Mouse (Mus musculus) heart, adult 2 months (tissue): Measurements from ENCODE around the gene Foxp1.

Experiments
- CTCF ChIP-seq: fragments of 200-600 bp; IDR thresholded peaks from 2 replicates; pipeline ENCODE4 v1.8.1; 2022; ENCODE audit warnings: antibody characterized with exemption, mild to moderate bottlenecking, moderate library complexity
- POLR2A ChIP-seq: fragments of 200-500 bp; IDR thresholded peaks from 2 replicates; pipeline ENCODE4 v1.6.1; 2011; ENCODE audit warnings: mild to moderate bottlenecking, low read depth, low read length, control low read depth; ENCODE audit not compliant: insufficient read depth

DNA sequence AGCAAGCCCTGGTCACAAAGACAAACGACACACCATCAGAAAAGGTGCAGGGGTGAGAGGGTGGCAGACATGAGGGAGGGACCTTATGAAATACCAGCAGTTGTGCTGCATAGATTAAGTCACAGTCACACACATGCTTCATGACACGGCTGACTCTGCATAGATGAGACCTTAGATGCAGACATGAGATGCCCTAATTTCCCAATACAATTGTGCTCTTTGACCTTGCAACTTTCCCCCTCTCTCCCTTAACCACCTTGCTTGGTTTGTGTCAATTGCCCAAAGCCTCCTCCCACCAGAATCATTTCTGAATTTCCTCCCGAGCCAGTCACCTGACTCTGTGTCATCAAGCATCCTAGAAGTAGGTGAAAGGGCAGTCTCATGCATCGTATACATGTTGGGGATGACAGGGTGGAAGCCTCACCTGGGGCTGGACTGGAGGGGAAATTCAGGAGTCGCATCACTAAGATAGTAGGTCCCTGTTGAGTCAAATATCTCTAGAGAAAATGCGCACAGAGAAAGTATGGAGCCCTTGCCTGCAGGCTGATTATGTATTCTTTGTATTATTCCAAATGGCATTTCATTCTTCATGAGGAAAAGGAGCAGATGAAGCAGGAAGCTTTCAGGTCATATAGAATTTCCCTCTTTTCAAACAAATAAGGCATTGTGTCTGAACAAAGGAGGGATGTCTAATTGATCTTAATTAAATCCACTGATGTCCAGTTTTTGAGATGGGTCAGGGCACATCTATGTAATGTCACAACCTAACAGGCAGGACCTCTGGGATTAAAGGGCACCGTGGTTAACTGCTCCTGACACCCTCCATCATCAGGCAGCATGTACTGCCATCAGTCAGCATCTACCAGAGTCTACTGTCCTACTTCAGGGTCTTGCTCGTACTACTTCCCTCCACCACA lies 486.8 kb downstream of the Foxp1 start:
- TF ChIP-seq POLR2A (no peak), CTCF (no peak)
